Mouse (Mus musculus): ENCODE data around the gene C330007P06Rik. TPM values are rescaled to one million over a fixed set of nuclear protein-coding genes. Genes with fewer than 3 reads are reported as not detected.
A peak's percentile ranks its signal among the peaks of the same experiment; 100 is the strongest.
"Not testable (repeated sequence)": the region's sequence is repeated elsewhere in the genome, so short reads cannot be mapped to it uniquely, and the experiment has no call there.

C330007P06Rik gene
- polyA plus RNA-seq, 1 experiment from 2014 or later = 16.6 TPM

GRCm38 (mm10) chrX:36815022-36815421 is 58.9 kb downstream of the C330007P06Rik start:
- 0 out of 2 replicates have a peak, but pooled peaks cover 4% of the 10 kb centered on the region for H3K4me1 ChIP-seq (replicated peaks)
- ATAC-seq (replicated peaks; ENCODE audit: insufficient number of reproducible peaks, insufficient read depth, low FRiP score, low read depth) = no peak
- H3K4me2 ChIP-seq = no peak overlapping the region
- H3K27me3 ChIP-seq = no peaks in the 10 kb centered on the region
- 83% methylated on average over 4 of the region's 4 CpGs for WGBS
- no peaks in the 10 kb centered on the region for H3K9me3 ChIP-seq (replicated peaks)
- H3K9ac ChIP-seq = no peak overlapping the region
- H3K27ac ChIP-seq = no peak overlapping the region
- H3K36me3 ChIP-seq = no peaks in the 10 kb centered on the region
- no peak overlapping the region for H3K4me3 ChIP-seq

DNA sequence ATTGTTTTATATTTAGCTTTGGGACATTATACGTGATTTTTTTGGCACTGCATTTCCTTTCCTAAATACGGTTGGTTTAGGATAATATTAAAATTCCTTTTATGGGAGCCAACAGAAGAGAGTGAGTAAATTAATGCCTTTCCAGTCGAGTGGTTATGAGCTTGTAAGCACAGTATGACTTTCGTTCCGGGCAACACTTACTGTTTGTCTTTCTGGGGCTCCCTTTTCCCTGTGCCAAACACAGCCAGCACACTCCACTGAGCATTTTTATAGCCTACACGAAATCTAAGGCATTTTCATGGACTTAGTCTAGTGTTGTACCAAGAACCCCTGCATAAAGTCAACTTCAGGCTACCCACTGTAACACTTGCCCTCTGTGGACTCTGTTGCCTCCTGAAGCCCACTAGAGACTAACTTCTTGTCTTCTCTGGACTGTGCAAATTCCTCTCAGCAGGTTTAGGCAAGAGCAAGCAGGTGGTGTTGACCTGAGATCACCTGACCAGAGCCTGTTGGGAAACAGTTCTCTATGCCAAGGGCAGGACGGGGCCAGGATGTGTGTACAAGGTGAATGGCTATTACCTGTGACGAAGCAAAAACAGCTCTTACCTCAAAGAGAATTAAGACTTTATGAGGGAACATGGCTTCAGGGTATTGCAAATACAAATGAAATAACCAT is 59.6 kb downstream of the C330007P06Rik start:
- H3K27ac ChIP-seq = no peak overlapping the region
- ATAC-seq (replicated peaks; ENCODE audit: insufficient number of reproducible peaks, insufficient read depth, low FRiP score, low read depth) = no peak
- 82% methylated on average over 8 of the region's 8 CpGs for WGBS

DNA sequence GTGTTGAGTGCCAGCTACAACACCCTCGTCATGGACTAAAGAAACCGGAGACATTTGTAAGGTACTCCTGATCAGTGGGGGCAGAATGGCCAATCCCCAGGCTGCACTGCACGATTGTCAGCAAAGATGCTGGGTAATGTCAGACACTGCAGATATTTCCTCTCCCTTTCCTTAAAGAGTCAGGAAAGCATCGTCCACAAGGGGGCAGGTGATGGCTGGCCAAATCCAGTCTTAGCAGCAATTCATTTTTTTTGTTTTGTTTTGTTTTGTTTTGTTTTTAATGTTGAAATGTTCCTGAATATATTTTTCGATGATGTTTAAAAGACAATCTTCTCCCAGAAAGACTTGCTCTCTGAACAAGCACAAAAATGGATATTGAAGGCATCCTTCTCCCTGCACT is 62.5 kb downstream of the C330007P06Rik start:
- no peaks in the 10 kb centered on the region for H3K36me3 ChIP-seq
- no peak overlapping the region for H3K27ac ChIP-seq
- no peaks in the 10 kb centered on the region for H3K27me3 ChIP-seq
- no peak overlapping the region for H3K4me3 ChIP-seq
- no peak overlapping the region for H3K4me2 ChIP-seq
- peaks cover 5% of the 10 kb centered on the region; the same call in 1 of the 2 replicates for H3K4me1 ChIP-seq (replicated peaks)
- H3K9ac ChIP-seq = no peak overlapping the region
- no peak for ATAC-seq (replicated peaks; ENCODE audit: insufficient number of reproducible peaks, insufficient read depth, low FRiP score, low read depth)
- 24% methylated on average over 5 of the region's 5 CpGs for WGBS
- H3K9me3 ChIP-seq (replicated peaks) = no peaks in the 10 kb centered on the region

More for the DNA sequence above, 59.6 kb downstream of the C330007P06Rik start:
- Histone ChIP-seq H3K4me3 (no peak overlapping the region), H3K36me3 (no peaks in the 10 kb centered on the region), H3K9me3 (replicated peaks) (no peaks in the 10 kb centered on the region), H3K4me2 (no peak overlapping the region), H3K9ac (no peak overlapping the region), H3K4me1 (replicated peaks) (0 out of 2 replicates have a peak, but pooled peaks cover 4% of the 10 kb centered on the region), H3K27me3 (no peaks in the 10 kb centered on the region)

- no peaks in the 10 kb centered on the region for H3K27me3 ChIP-seq
- peak overlapping the region; percentile 78 for H3K27ac ChIP-seq
- H3K4me1 ChIP-seq (replicated peaks) = peaks cover 2% of the 10 kb centered on the region; the same call in 1 of the 2 replicates
- H3K4me3 ChIP-seq = peak overlapping the region; percentile 45
- 48% methylated on average over 6 of the region's 6 CpGs for WGBS
- H3K36me3 ChIP-seq = no peaks in the 10 kb centered on the region
- H3K9me3 ChIP-seq (replicated peaks) = no peaks in the 10 kb centered on the region
- peak overlapping the region; percentile 61 for H3K4me2 ChIP-seq
- no peak for ATAC-seq (replicated peaks; ENCODE audit: insufficient number of reproducible peaks, insufficient read depth, low FRiP score, low read depth)
- H3K9ac ChIP-seq = 0 out of 2 replicates have a peak overlapping the region, but pooled peaks have one; percentile 44
Measured at GRCm38 (mm10) chrX:36808318-36808683, 65.6 kb downstream of the C330007P06Rik start.

- no peaks in the 10 kb centered on the region for H3K9me3 ChIP-seq (replicated peaks)
- H3K27me3 ChIP-seq = no peaks in the 10 kb centered on the region
- H3K27ac ChIP-seq = peak overlapping the region; percentile 78
- 10% methylated on average over 41 of the region's 45 CpGs for WGBS
- H3K36me3 ChIP-seq = no peaks in the 10 kb centered on the region
- peak overlapping the region; percentile 45 for H3K4me3 ChIP-seq
- peak; percentile 89 for ATAC-seq (replicated peaks; ENCODE audit: insufficient number of reproducible peaks, insufficient read depth, low FRiP score, low read depth)
- peak overlapping the region; percentile 44 for H3K9ac ChIP-seq
- peak overlapping the region; percentile 61 for H3K4me2 ChIP-seq
- peaks cover 2% of the 10 kb centered on the region; the same call in 1 of the 2 replicates for H3K4me1 ChIP-seq (replicated peaks)
Measured at GRCm38 (mm10) chrX:36807360-36808317, 66.3 kb downstream of the C330007P06Rik start.

DNA sequence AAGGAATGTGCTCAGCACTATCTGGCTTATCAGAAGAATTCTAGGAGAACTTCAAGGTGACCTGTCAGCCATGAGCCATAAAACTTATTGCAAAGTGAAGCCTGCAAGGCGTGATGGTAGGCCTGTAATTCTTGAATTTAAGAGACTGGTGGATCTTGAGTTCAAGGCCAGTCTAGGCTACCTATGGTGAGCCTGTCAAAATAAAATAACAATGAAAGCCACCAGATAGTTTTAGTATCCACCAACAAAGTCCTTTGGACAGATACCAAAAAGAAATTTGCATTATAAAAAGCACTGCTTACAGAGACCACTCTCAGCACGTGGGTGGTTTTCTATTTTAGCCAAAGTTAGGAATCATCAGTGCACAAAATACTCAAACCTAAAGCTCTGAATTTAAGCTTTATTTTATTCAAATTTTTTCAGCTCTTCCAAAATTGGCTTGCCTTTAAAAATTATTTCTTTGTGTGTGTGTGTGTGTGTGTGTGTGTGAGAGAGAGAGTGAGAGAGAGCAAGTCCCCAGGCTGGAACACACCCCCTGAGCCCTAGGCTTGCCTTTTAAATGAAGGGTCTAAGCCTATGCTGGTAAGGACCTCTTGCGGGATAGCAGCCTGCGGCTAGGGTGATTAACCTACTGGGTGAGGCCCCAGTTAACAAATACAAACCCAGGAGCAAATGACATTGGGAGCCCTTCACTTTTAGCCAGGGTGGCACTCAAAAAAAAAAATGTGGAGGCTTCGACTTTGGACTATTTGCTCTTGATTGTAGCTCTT is 68.3 kb downstream of the C330007P06Rik start:
- H3K27me3 ChIP-seq = no peaks in the 10 kb centered on the region
- WGBS = 64% methylated on average over 5 of the region's 5 CpGs
- no peaks in the 10 kb centered on the region for H3K36me3 ChIP-seq
- no peak overlapping the region for H3K27ac ChIP-seq
- no peak overlapping the region for H3K4me2 ChIP-seq
- no peak overlapping the region for H3K9ac ChIP-seq
- no peak overlapping the region for H3K4me3 ChIP-seq
- no peaks in the 10 kb centered on the region for H3K9me3 ChIP-seq (replicated peaks)
- H3K4me1 ChIP-seq (replicated peaks) = peaks cover 2% of the 10 kb centered on the region; the same call in 1 of the 2 replicates
- ATAC-seq (replicated peaks; ENCODE audit: insufficient number of reproducible peaks, insufficient read depth, low FRiP score, low read depth) = no peak

DNA sequence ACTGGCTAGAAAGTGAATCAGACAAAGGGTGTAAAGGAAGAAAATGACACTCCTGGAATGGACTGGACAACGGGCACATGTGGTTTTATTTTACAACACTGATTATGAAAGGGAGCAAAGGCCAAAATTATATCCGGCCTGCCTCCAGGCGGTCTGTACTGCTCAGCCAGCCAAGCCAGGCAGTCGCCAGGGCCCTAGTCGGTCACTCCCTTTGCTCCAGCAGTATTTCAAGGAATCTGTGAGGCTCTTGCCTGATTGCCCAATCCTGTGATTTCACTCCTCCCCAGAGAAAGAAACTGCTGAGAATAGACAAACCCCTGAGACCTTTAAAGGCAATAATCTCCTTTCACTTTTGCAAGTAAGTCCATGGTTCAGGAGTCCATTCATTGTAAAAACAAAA is 69.7 kb downstream of the C330007P06Rik start:
- peaks cover 2% of the 10 kb centered on the region; the same call in 1 of the 2 replicates for H3K4me1 ChIP-seq (replicated peaks)
- ATAC-seq (replicated peaks; ENCODE audit: insufficient number of reproducible peaks, insufficient read depth, low FRiP score, low read depth) = no peak
- no peaks in the 10 kb centered on the region for H3K27me3 ChIP-seq
- H3K9me3 ChIP-seq (replicated peaks) = no peaks in the 10 kb centered on the region
- H3K9ac ChIP-seq = no peak overlapping the region
- no peaks in the 10 kb centered on the region for H3K36me3 ChIP-seq
- no peak overlapping the region for H3K4me2 ChIP-seq
- 56% methylated on average over 5 of the region's 5 CpGs for WGBS
- no peak overlapping the region for H3K27ac ChIP-seq
- no peak overlapping the region for H3K4me3 ChIP-seq

GRCm38 (mm10) chrX:36803189-36803588 is 70.7 kb downstream of the C330007P06Rik start:
- Histone ChIP-seq H3K4me2 (no peak overlapping the region), H3K27ac (no peak overlapping the region), H3K4me3 (no peak overlapping the region), H3K9ac (no peak overlapping the region), H3K27me3 (no peaks in the 10 kb centered on the region), H3K36me3 (0 out of 2 replicates have a peak, but pooled peaks cover 2% of the 10 kb centered on the region), H3K9me3 (replicated peaks) (no peaks in the 10 kb centered on the region), H3K4me1 (replicated peaks) (peaks cover 2% of the 10 kb centered on the region; the same call in 1 of the 2 replicates)
- no peak for ATAC-seq (replicated peaks; ENCODE audit: insufficient number of reproducible peaks, insufficient read depth, low FRiP score, low read depth)
- 65% methylated on average over 5 of the region's 5 CpGs for WGBS

DNA sequence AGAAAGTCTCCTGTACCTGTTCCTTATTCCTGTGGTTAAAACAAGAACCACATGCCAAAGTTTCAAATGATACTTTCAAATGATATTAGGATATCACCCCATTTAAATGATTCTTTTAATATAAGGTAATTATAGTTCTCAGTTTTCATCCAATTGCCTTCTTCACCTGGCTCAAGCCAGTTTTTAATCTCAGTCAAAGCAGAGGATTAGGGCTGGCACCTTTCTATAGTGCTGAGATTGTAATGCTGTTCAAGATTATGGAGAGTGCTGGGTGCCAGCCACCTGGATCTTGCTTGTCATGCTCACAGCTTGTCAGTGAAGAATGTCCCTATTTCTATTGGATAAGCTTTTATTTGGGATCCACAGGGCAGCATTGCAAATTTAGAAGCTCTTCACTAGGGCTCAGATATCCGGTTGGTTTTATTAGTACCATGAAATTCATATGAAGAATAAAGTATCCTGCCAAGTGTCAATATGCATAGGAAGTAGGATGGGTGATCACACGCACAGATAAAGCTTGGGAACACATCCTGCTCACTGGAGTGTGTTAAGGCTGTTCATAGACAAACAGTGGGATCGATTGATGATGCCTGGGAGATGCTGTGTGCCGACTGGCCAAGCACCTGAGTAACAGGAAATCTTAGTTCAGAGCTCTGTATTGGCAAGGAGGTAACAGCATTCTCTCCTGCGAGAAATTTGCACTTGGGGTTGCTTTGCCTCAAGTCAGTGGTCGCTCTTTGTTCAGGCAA is 74.6 kb downstream of the C330007P06Rik start:
- no peak overlapping the region for H3K9ac ChIP-seq
- H3K9me3 ChIP-seq (replicated peaks) = no peaks in the 10 kb centered on the region
- H3K4me2 ChIP-seq = no peak overlapping the region
- no peak overlapping the region for H3K4me3 ChIP-seq
- H3K27me3 ChIP-seq = no peaks in the 10 kb centered on the region
- peaks cover 3% of the 10 kb centered on the region; the same call in 1 of the 2 replicates for H3K4me1 ChIP-seq (replicated peaks)
- H3K36me3 ChIP-seq = peaks cover 7% of the 10 kb centered on the region; the same call in 1 of the 2 replicates
- no peak for ATAC-seq (replicated peaks; ENCODE audit: insufficient number of reproducible peaks, insufficient read depth, low FRiP score, low read depth)
- H3K27ac ChIP-seq = no peak overlapping the region
- 45% methylated on average over 6 of the region's 6 CpGs for whole genome bisulfite sequencing

- H3K9me3 ChIP-seq (replicated peaks); H3K36me3 ChIP-seq; H3K27me3 ChIP-seq; H3K4me1 ChIP-seq (replicated peaks); ATAC-seq (replicated peaks; ENCODE audit: insufficient number of reproducible peaks, insufficient read depth, low FRiP score, low read depth): not testable (repeated sequence)
- 40% methylated on average over 8 of the region's 8 CpGs for WGBS
- peak overlapping the region; percentile 94 for H3K27ac ChIP-seq
- peak overlapping the region; percentile 58 for H3K4me2 ChIP-seq
- peak overlapping the region; percentile 43; the same call in 1 of the 2 replicates for H3K9ac ChIP-seq
- peak overlapping the region; percentile 71 for H3K4me3 ChIP-seq
Measured at GRCm38 (mm10) chrX:36796734-36797133, 77.2 kb downstream of the C330007P06Rik start.
